Mouse (Mus musculus) frontal cortex, adult (tissue): ENCODE results near the gene Birc3.
"Not testable (repeated sequence)": the region's sequence is repeated elsewhere in the genome, so short reads cannot be mapped to it uniquely, and the experiment has no call there.

Experiments used
- ATAC-seq: cut with Nextera tagmentation; 2 replicates; pipeline ENCODE4 v1.9.2; 2017; ENCODE audit warnings: mild to moderate bottlenecking, moderate library complexity, mixed read lengths; ENCODE audit not compliant: low TSS enrichment

Birc3 gene

GRCm38 (mm10) chr9:7872775-7873439 lies at the start of gene Birc3:
Gene Birc3 (minus strand): TSS chr9:7873186.
- peak; percentile 84 for ATAC-seq

DNA sequence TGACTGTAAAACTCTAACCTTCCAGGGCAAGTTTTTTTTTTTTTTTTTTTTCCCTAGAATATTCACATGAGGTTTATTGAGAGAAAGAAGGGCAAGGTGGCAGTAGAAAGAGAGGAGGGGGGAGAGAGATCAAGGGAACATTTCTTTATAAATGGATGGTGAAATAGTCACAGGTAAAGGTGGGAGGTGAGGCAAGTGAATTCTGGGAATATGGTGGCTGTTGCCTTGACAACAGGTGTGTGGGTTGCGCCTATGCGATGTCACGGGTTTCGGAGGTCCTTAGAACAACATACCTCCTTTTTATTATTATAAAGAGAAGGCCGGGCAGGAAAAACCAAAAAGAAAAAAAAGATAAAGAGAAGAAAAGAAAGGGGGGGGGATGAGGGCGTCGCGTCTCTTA lies 41.9 kb upstream of the Birc3 start:
- no peak for ATAC-seq

- ATAC-seq: peak; percentile 93
Measured at GRCm38 (mm10) chr9:7914487-7914886, 41.5 kb upstream of the Birc3 start.

DNA sequence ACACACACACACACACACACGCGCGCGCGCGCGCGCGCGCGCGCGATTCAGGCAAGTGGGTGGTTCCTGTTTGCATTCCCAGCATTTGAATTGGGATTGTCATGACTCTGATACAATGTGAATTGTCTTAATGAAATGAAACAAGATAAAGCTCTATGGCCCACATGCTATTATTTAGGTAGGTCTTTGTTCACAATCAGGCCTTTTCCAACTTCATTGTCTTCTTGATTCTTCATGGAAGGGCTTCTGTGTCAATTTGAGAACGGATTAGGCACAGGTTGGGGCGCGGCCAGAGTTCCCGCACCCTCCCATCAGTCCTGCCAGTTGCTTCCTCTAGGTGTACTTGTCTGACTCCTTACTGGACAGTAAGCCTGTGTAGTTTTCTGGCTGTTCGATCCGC lies 41.0 kb upstream of the Birc3 start:
- peak; percentile 31; the same call in 1 of the 2 replicates for ATAC-seq

- no peak for ATAC-seq
Measured at GRCm38 (mm10) chr9:7907351-7907985, 34.5 kb upstream of the Birc3 start.

DNA sequence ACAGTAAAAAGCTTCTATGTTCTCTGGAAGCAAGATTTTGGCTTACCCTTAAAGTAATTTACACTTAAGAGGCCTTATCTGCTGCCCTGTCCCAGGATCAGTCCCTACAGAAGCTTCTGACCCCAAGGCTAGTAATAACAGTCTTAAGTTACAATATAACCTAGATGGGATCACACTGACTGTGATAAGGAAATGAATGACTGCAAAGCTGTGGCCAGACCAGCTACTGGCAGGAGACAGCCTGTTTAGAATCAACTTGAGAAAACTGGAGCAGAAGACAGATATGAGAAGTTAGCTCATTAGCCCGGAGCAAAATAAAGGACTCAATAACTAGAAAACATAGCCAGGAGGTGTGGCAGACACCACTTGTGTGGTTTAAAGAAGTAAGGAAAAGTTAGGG lies 33.6 kb upstream of the Birc3 start:
- ATAC-seq: no peak

- no peak for ATAC-seq
Measured at GRCm38 (mm10) chr9:7903825-7904224, 30.8 kb upstream of the Birc3 start.

- ATAC-seq: no peak
Measured at GRCm38 (mm10) chr9:7903262-7903661, 30.3 kb upstream of the Birc3 start.

GRCm38 (mm10) chr9:7902311-7902710 lies 29.3 kb upstream of the Birc3 start:
- ATAC-seq: no peak

GRCm38 (mm10) chr9:7900965-7901364 lies 28.0 kb upstream of the Birc3 start:
- no peak for ATAC-seq

- peak; percentile 95 for ATAC-seq
Measured at GRCm38 (mm10) chr9:7897502-7897901, 24.5 kb upstream of the Birc3 start.

DNA sequence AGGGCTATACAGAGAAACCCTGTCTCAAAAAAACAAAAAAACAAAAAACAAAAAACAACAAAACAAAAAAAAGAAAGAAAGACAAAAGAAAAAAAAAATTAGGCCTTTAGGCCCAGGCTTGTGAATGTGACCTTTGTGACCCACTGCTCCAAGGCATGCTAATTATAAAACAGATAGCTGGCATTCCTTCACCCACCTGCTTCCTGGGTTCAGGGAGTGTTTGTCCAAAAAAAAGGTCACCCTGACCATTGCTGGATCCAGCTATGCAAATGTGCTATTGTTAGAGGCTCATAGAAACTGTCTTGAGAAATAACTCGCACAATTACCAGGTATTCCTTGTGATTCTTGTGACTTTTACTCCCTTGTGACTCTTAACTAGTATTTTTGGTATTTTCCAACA lies 18.8 kb upstream of the Birc3 start:
- not testable (repeated sequence) for ATAC-seq

DNA sequence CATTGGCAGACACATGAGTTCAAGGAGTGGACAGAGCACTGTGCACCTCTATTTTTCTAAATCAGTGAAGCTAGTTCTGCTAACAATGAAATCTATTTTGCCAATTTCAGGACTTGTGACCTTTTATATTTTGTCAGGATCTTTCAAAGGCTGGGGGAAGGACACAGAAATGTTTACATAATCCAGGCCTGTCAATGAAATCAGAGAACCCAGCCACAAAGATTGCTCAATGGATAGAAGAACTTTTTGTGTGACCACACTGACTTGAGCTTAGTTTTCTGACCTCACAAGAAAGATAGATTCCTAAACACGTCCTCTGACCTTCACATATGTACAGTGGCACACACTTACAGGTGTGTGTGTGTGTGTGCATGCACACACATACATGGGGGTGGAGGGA lies 18.2 kb upstream of the Birc3 start:
- no peak for ATAC-seq

GRCm38 (mm10) chr9:7884346-7884745 lies 11.4 kb upstream of the Birc3 start:
- no peak for ATAC-seq

GRCm38 (mm10) chr9:7882304-7882865 lies 9.4 kb upstream of the Birc3 start:
- no peak for ATAC-seq

DNA sequence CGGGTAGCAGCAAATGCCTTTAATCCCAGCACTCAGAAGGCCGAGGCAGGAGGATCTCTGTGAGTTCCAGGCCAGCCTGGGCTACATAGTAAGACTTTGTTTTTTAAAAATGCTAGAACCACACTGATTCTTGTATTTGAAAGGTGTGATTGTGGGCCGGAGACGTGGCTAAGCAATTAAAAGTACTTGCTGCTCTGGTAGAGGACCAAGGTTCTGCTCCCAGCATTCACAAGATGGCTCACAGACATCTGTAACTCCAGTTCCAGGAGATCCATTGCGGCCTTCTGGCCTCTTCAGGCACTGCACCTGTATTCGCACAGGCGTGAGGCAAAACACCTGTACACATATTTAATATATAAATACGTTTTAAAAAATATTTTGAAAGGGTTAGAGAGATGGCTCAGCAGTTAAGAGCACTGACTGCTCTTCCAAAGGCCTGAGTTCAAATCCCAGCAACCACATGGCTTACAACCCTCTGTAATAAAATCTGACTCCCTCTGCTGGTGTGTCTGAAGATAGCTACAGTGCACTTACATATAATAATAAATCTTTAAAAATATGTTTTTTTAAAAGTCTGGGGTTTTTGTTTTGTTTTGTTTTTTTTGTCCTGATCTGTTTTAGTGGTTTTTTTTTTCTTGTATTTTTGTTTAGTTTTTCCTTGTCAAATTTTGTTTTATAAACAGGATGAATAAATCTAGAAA lies 675 bp upstream of the Birc3 start:
- ATAC-seq: no peak

GRCm38 (mm10) chr9:7872044-7872774 lies 777 bp downstream of the Birc3 start:
- peak; percentile 82 for ATAC-seq

DNA sequence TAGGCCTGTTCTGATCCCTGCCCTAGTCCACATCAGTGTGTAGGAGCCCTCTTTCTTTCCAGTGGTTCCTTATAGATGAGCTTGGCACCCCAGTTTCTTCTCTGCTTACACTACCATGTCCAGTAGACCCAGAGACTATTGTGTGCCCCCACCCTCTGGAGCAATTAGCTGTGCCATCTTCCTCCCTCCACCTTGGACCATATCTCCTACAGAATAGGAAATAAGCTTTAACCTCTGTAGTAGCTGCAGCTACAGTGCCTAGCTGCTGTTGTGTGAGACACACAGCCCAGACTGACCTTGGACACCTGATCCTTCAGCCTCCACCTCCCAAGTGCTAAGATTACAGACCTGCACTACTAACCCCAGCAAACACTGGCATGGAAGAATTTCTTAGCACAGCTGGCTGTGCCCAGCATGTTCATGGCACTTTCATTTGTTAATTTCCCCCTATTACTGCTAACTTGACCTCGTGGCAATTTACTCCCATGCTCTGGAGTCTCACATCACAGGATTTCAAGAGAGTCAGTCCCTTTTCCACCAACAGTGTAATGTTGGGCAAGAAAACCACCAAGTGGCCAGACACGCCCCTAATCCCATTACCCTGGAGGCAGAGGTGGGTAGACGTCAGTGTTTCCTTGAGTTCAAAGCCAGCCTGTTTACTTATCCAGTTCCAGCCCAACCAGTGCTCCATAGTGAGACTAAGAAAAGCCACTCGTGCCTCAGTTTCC lies 1.5 kb downstream of the Birc3 start:
- ATAC-seq: no peak

- no peak for ATAC-seq
Measured at GRCm38 (mm10) chr9:7870556-7871315, 2.2 kb downstream of the Birc3 start.

DNA sequence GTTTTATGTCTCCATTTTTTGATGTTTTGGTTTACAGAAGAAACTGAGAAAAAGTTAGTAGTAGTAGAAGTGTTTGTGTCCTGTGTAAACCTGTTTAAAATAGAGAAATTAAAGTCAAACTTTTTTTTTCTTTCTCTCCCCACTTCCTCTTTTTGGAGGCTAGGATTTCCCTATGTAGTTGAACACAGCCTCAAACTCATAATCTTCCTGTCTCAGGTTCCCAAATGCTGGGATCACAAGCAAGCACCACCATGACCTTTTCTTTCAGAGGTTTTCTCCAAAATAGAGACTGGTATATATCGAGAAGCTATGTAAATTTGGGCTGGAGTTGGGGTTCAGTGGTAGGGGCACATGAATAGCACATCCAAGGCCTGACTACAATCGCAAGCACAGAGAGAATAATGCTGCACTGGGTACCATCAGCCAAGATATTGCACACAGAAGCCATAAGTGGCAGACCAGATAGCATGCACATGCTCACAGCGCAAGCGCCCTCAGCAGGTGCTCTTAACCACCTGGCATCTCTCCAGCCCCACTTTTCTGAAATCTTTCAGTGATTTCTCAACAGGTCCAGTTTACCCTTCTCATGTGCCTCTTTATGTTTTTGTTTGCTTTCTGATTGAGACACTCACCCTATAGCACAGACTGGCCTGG lies 4.0 kb downstream of the Birc3 start:
- ATAC-seq: no peak
